Mouse (Mus musculus) E14TG2a.4 (cell line): Measurements from ENCODE around the gene Snw1.

ENCODE experiments used
- CTCF ChIP-seq: conservative IDR thresholded peaks from 2 replicates; pipeline ENCODE4 v1.5.1; 2014; ENCODE audit warnings: low read length
- NANOG ChIP-seq: IDR thresholded peaks from 2 replicates; pipeline ENCODE4 v1.6.1; 2014; ENCODE audit warnings: borderline replicate concordance, low read length, mixed read lengths
- POU5F1 ChIP-seq: IDR thresholded peaks from 2 replicates; pipeline ENCODE4 v1.6.1; 2014; ENCODE audit warnings: low read length, borderline replicate concordance

GRCm38 (mm10) chr12:87409123-87409522 is 63.0 kb downstream of the Snw1 start:
- no peak for TF ChIP-seq CTCF
- no peak for TF ChIP-seq POU5F1
- no peak for TF ChIP-seq NANOG
